Mouse (Mus musculus) limb, embryonic 11.5 days (tissue): ENCODE measurements at regions not wholly inside any gene's neighbourhood (a gene's known extent, or its start where the extent isn't known, plus 50 kb on each side); places are given as distances from the start of the nearest gene placed in this dataset.

ENCODE experiments used
- ATAC-seq: fragments of 200-750 bp; cut with Nextera tagmentation; 2 replicates; pipeline ENCODE4 v1.8.0; 2017; ENCODE audit warnings: low read depth; ENCODE audit not compliant: insufficient number of reproducible peaks, low FRiP score, low TSS enrichment
- DNase-seq: peaks from one replicate; pipeline ENCODE4 v3.0.0-alpha.2; 2015; ENCODE audit warnings: low spot score
- H3K27ac ChIP-seq: fragments of 300-500 bp; sonication (generic); replicated peaks from 2 replicates; pipeline ENCODE4 v1.5.1; 2014; ENCODE audit warnings: low read depth, mild to moderate bottlenecking, low read length
- H3K27me3 ChIP-seq: fragments of 300-500 bp; sonication (generic); 2 replicates; pipeline ENCODE4 v1.6.1; 2014; ENCODE audit warnings: mild to moderate bottlenecking, low read length, mixed read lengths; ENCODE audit not compliant: control insufficient read depth, insufficient read depth
- H3K36me3 ChIP-seq: fragments of 300-500 bp; sonication (generic); 2 replicates; pipeline ENCODE4 v1.6.1; 2014; ENCODE audit warnings: mild to moderate bottlenecking, low read length, moderate library complexity, mixed read lengths; ENCODE audit not compliant: control insufficient read depth, insufficient read depth
- H3K4me1 ChIP-seq: fragments of 300-500 bp; sonication (generic); 2 replicates; pipeline ENCODE4 v1.6.1; 2014; ENCODE audit warnings: low read length, mixed read lengths; ENCODE audit not compliant: control insufficient read depth, insufficient read depth
- H3K4me2 ChIP-seq: fragments of 300-500 bp; sonication (generic); 2 replicates; pipeline ENCODE4 v1.6.1; 2014; ENCODE audit warnings: low read depth, mild to moderate bottlenecking, moderate library complexity; ENCODE audit not compliant: severe bottlenecking
- H3K4me3 ChIP-seq: fragments of 300-500 bp; sonication (generic); 2 replicates; pipeline ENCODE4 v1.5.1; 2014; ENCODE audit warnings: low read depth, low read length
- H3K9ac ChIP-seq: fragments of 300-500 bp; sonication (generic); 2 replicates; pipeline ENCODE4 v1.6.1; 2014; ENCODE audit warnings: mild to moderate bottlenecking, low read length
- H3K9me3 ChIP-seq: fragments of 300-500 bp; sonication (generic); 2 replicates; pipeline ENCODE4 v1.6.1; 2016; ENCODE audit warnings: low read length; ENCODE audit not compliant: control insufficient read depth
- WGBS: fragments of 180-500 bp; shearing (Covaris S2); extraction: QIAGEN DNeasy Blood & Tissue Kit; methylation state at CpG from one replicate; pipeline ENCODE4 v1.1.7; 2014; 5-methylcytosine and 5-hydroxymethylcytosine counted together

DNA sequence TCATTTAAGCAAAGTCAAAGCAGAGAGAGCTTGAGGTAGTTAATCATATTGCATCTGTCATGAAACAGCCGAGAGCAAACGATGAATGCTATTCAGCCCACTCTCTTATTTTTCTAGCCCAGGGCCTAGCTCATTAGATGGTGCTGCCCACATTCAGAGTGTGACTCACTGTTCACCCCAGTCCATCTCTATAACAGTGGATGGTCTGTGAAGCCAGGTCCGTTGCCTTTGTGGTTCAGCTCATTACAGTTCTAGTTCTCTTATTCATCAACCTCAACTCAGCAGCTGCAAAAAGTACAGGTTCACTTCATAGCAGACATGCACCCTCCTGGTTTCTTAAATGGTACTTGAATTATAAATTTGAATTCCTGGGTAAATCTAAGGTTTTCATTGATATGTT, 551.2 kb downstream of the Ets1 start:
- WGBS = 75% methylated on average over 3 of the region's 3 CpGs
- DNase-seq = no peak
- Histone ChIP-seq H3K4me3 (no peak overlapping the region), H3K27me3 (no peaks in the 10 kb centered on the region), H3K4me1 (no peaks in the 10 kb centered on the region), H3K4me2 (no peak overlapping the region), H3K36me3 (no peaks in the 10 kb centered on the region), H3K9ac (no peak overlapping the region), H3K27ac (no peak overlapping the region), H3K9me3 (no peaks in the 10 kb centered on the region)
- no peak for ATAC-seq

DNA sequence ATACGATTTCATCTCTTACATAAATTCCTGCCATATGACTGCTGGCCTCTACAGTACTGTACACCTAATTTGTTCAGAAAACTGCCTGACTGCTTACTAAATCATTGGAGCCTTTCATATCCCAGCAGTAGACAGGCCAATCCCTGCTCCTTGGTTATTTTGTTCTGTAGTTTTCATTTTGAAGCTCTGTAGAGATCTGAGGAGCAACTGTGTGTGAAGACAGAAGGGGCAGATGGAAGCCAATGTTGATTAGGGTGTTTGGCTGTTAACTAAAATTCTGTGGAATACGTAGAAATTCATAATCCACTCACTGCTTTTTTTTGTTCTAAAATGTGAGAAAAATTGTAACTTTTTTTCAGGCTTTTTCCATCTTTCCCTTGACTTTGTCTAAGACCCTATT, 573.1 kb downstream of the Ets1 start:
- no peaks in the 10 kb centered on the region for H3K27me3 ChIP-seq
- H3K4me1 ChIP-seq = no peaks in the 10 kb centered on the region
- no peak overlapping the region for H3K9ac ChIP-seq
- no peaks in the 10 kb centered on the region for H3K36me3 ChIP-seq
- 75% methylated on average over 2 of the region's 2 CpGs for WGBS
- no peak overlapping the region for H3K27ac ChIP-seq
- no peaks in the 10 kb centered on the region for H3K9me3 ChIP-seq
- H3K4me3 ChIP-seq = no peak overlapping the region
- no peak for ATAC-seq
- no peak overlapping the region for H3K4me2 ChIP-seq
- DNase-seq = no peak

DNA sequence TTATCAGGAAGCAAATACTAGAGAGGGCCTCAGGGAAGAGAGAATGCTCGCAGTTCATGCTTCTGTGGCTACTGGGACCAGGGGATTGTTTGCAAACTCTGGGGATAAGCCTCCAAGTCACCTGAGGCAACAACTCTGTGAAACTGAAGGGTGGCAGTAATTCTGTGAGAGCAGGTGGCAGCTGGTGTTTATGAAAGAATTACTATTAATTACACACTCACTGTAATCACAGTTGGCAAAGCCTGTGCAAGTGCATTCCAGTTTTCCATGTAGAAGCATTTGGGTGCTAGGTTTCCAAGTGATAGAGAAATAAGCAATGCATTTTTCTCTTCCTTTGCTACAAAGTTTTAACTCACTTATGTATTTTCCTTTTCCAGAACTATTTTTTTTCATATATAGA, 578.5 kb downstream of the Ets1 start:
- Histone ChIP-seq H3K4me1 (no peaks in the 10 kb centered on the region), H3K9me3 (no peaks in the 10 kb centered on the region), H3K9ac (no peak overlapping the region), H3K27me3 (no peaks in the 10 kb centered on the region), H3K36me3 (no peaks in the 10 kb centered on the region), H3K4me3 (no peak overlapping the region), H3K27ac (no peak overlapping the region), H3K4me2 (no peak overlapping the region)
- WGBS = 82% methylated on average over 1 of the region's 1 CpGs
- DNase-seq (no peak), ATAC-seq (no peak)

DNA sequence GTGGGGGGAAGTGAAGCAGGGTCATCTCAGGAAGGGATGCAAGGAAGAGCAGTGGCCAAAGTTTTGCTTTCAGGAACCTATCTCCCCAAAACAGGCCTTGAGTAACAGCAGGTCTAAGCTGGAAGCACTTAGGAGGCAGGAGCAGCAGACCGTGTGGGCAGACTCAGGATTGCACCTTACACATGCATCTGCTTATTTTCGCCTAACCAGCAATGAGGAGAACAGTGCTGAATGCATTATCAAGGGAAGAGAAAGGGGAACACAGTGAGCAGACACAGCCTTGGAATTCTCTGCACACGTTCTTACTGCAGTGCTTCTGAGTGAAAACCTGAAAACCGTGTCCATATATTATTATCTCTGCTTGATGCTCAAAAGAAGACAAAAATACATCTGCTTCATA, 585.0 kb downstream of the Ets1 start:
- Histone ChIP-seq H3K36me3 (no peaks in the 10 kb centered on the region), H3K4me2 (no peak overlapping the region), H3K4me1 (no peaks in the 10 kb centered on the region), H3K27me3 (no peaks in the 10 kb centered on the region), H3K9me3 (no peaks in the 10 kb centered on the region), H3K4me3 (no peak overlapping the region), H3K27ac (no peak overlapping the region), H3K9ac (no peak overlapping the region)
- ATAC-seq (no peak), DNase-seq (no peak)
- WGBS = 86% methylated on average over 4 of the region's 4 CpGs

DNA sequence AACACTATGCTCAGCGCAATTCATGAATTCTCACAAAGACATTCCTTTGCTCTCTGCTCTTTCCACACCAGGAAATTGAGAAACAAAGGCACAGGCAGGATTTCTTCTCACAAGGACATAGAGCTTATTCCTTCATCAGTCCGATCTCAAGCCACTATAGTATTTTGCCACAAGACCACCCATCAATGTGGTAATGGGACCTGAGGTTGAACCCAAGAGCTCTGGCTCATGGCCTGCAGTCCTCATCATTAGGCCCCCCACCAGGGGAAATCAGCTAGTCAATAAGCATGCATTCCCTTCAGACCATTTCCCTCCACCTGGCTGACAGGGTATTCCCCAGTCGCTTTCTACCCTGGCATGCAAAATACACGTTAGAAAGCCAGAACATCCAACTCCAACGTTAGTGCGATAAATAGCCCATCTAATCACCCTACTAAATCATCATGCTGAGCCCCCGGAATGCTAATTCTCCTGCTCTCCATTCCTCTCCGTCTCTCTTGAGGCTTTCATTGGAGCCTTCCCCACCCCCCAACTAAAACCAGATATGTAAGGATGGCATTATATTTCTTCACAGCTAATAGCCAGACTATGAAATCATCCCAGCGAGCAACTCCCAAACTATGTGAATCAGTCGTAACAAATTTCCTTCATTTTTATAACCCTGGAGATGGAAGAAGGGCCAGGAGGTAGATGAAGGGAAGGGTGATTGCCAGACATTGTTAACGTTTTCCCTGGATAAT, 586.2 kb downstream of the Ets1 start:
- Histone ChIP-seq H3K9ac (no peak overlapping the region), H3K4me2 (no peak overlapping the region), H3K36me3 (no peaks in the 10 kb centered on the region), H3K4me1 (no peaks in the 10 kb centered on the region), H3K27ac (no peak overlapping the region), H3K4me3 (no peak overlapping the region), H3K27me3 (no peaks in the 10 kb centered on the region), H3K9me3 (no peaks in the 10 kb centered on the region)
- 58% methylated on average over 11 of the region's 11 CpGs for WGBS
- DNase-seq (no peak), ATAC-seq (no peak)

DNA sequence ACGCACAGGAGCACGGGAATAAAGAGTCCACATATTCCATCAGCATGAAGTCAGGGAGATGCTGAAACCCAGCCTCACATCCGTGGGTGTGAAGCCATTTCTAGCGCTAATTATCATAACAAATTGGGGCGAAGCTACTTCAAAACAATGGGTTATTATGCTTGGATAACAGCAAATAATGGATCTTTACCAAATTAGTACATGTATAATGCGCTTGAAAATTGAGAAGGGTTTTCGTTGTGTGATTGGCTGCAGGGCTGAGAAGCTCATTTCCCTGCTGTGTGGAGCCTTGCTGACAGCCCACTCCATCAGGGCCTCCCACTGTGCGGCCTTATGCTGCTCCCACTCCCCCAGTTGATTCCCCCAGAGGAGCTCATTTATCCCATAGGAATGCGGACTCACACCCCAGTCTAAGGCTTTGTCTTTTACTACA, 597.7 kb downstream of the Ets1 start:
- DNase-seq = no peak
- H3K9ac ChIP-seq = no peak overlapping the region
- no peak overlapping the region for H3K27ac ChIP-seq
- no peak overlapping the region for H3K4me2 ChIP-seq
- H3K27me3 ChIP-seq = no peaks in the 10 kb centered on the region
- H3K9me3 ChIP-seq = no peaks in the 10 kb centered on the region
- no peak overlapping the region for H3K4me3 ChIP-seq
- no peaks in the 10 kb centered on the region for H3K36me3 ChIP-seq
- 30% methylated on average over 9 of the region's 9 CpGs for WGBS
- no peaks in the 10 kb centered on the region for H3K4me1 ChIP-seq
- ATAC-seq = no peak

DNA sequence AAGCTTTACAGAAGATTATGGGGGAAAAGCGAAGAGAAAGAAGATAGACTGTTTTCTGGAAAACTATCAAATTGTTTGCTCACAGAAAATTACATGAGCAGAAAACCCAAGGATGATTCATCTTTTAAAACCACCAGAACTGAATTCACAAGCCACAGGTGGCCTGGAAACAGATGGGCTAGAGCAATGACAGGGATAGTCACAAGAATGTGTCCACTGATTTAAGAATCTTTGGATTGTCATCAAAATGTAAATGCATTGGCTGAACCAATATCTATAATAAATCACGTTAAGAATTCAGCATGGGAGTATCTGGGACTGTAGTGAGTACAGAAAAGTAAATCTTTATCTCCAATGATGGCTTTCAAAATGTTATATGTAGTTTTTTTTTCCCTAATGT, 602.2 kb downstream of the Ets1 start:
- 85% methylated on average over 2 of the region's 2 CpGs for WGBS
- ATAC-seq (no peak), DNase-seq (no peak)
- no peaks in the 10 kb centered on the region for H3K36me3 ChIP-seq
- H3K9me3 ChIP-seq = no peaks in the 10 kb centered on the region
- H3K27me3 ChIP-seq = no peaks in the 10 kb centered on the region
- H3K4me2 ChIP-seq = no peak overlapping the region
- no peak overlapping the region for H3K9ac ChIP-seq
- no peak overlapping the region for H3K27ac ChIP-seq
- no peaks in the 10 kb centered on the region for H3K4me1 ChIP-seq
- H3K4me3 ChIP-seq = no peak overlapping the region

DNA sequence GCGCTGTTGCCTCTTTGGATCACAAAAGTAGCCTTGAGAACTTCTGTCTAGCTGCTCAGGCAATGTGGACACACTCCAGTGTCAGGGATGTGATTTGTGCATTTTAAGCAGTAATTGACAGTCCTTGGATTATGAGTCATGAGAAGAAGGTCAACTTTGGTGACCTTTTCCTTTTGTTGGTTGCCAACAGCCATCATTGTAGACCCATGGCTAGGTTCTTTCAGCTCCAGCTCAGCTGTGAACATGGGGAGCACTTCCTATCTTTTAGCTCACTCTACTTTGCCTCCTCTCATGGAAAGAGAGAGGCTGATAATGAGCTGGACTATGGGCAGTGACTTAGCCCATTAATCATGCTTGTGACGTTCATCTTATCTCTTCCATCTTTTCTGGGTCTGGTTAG, 602.8 kb downstream of the Ets1 start:
- no peak for DNase-seq
- Histone ChIP-seq H3K27me3 (no peaks in the 10 kb centered on the region), H3K4me3 (no peak overlapping the region), H3K4me1 (no peaks in the 10 kb centered on the region), H3K9me3 (no peaks in the 10 kb centered on the region), H3K4me2 (no peak overlapping the region), H3K36me3 (no peaks in the 10 kb centered on the region), H3K27ac (no peak overlapping the region), H3K9ac (no peak overlapping the region)
- ATAC-seq = no peak
- WGBS = 77% methylated on average over 2 of the region's 2 CpGs

DNA sequence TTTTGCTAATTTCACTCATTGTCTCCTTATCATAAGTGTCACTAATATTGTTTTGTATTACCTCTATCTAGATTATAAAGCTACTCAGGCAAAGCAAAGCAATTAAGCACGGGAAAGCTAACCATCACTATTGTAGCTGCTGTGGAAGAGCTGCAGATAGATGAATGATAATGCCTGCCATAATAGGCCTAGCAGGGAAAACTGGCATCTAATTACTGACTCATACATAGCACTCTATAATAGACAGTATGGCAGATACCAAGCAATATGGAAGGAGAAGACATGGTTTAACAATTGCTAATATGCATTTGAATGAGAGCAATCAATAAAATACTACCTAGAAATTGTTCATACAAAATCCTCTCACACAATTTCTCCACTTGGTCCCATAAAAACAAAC, 604.5 kb downstream of the Ets1 start:
- ATAC-seq (no peak), DNase-seq (no peak)
- no peaks in the 10 kb centered on the region for H3K36me3 ChIP-seq
- WGBS = 67% methylated on average over 1 of the region's 1 CpGs
- H3K27ac ChIP-seq = no peak overlapping the region
- H3K4me1 ChIP-seq = no peaks in the 10 kb centered on the region
- H3K4me2 ChIP-seq = no peak overlapping the region
- no peak overlapping the region for H3K4me3 ChIP-seq
- H3K9ac ChIP-seq = no peak overlapping the region
- no peaks in the 10 kb centered on the region for H3K9me3 ChIP-seq
- H3K27me3 ChIP-seq = no peaks in the 10 kb centered on the region
